Mouse (Mus musculus) right cerebral cortex, postnatal 10 days (tissue): ENCODE measurements at regions not wholly inside any gene's neighbourhood (a gene's known extent, or its start where the extent isn't known, plus 50 kb on each side); places are given as distances from the start of the nearest gene placed in this dataset.

Experiments
- DNase-seq, 2 experiments: peaks; one replicate each; pipeline ENCODE4 v3.0.0; 2021; ENCODE audit warnings: low spot score in 2 of 2

- no peak for DNase-seq
Observed at GRCm38 (mm10) chr1:36012081-36012765, 56.0 kb upstream of the Hs6st1 start.

DNA sequence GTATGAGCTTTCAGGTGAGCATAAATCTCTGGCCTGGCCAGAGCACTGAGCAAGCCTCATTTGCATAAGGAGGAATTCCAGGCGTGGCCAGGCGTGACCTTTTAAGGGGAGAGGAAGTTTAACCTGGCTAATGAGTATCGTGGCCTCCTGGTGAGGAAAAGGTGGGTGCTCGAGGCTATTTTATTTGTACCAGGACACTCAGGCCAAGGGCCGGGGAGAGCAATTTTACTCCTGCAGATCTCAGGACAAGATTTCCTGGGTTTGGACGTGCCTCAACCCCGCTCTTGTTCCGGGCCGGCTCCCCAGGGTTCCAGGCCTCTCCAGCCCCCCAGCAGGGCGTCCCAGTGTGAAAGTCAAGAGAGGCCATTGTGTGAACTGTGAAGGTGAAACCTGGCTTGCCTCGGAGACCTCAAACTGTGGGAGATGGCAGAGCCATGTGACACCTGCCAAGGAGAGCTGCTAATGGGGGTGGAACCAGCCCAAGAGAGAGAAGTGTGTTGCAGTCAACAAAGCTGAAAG, 54.3 kb upstream of the Hs6st1 start:
- no peak for DNase-seq

- DNase-seq = no peak
Observed at GRCm38 (mm10) chr1:36014372-36014771, 53.8 kb upstream of the Hs6st1 start.

- no peak for DNase-seq
Observed at GRCm38 (mm10) chr1:36015210-36015609, 53.0 kb upstream of the Hs6st1 start.

GRCm38 (mm10) chr1:36016566-36016965, 51.6 kb upstream of the Hs6st1 start:
- DNase-seq = no peak

- DNase-seq = no peak
Observed at GRCm38 (mm10) chr1:36017061-36017461, 51.1 kb upstream of the Hs6st1 start.

DNA sequence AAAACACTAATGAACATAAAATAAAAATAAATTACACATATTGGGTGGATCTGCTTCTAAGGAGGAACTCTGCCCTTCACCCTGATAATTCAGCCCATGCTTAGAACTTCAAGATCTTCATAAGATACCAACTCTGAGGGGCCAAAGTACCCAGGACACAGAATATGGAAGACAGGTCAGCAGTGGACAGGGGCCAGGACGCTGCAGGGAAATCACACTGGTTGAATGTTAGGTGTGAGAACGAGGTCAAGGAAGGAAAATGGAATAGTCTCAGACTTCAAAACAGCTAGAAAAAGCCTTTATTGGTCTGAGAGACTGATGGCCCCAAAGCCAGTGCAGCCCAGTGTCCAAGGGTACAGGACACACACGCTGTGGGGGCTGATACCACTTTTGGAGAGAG, 50.5 kb upstream of the Hs6st1 start:
- DNase-seq = no peak
